Mouse (Mus musculus) liver, postnatal 0 days (tissue): Measurements from ENCODE around the gene Isg20. TPM values are rescaled to one million over a fixed set of nuclear protein-coding genes. Genes with fewer than 3 reads are reported as not detected.

Source experiments
- ATAC-seq: fragments of 200-750 bp; cut with Nextera tagmentation; 2 replicates; pipeline ENCODE4 v1.8.0; 2017; ENCODE audit warnings: mild to moderate bottlenecking, moderate library complexity
- DNase-seq: peaks from one replicate; pipeline ENCODE4 v3.0.0-alpha.2; 2016
- H3K27ac ChIP-seq: fragments of 300-500 bp; sonication (generic); 2 replicates; pipeline ENCODE4 v1.5.1; 2014; ENCODE audit warnings: antibody characterized with exemption, moderate library complexity, mild to moderate bottlenecking, low read depth
- H3K27me3 ChIP-seq: fragments of 300-500 bp; sonication (generic); 2 replicates; pipeline ENCODE4 v1.6.1; 2014; ENCODE audit warnings: low read length, control low read depth, mixed read lengths; ENCODE audit not compliant: insufficient read depth
- H3K36me3 ChIP-seq: fragments of 300-500 bp; sonication (generic); replicated peaks from 2 replicates; pipeline ENCODE4 v1.6.1; 2014; ENCODE audit warnings: mild to moderate bottlenecking, control low read depth, low read length, moderate library complexity, mixed read lengths; ENCODE audit not compliant: insufficient read depth
- H3K4me1 ChIP-seq: fragments of 300-500 bp; sonication (generic); 2 replicates; pipeline ENCODE4 v1.6.1; 2014; ENCODE audit warnings: antibody characterized with exemption, mild to moderate bottlenecking, control low read depth; ENCODE audit not compliant: insufficient read depth
- H3K4me2 ChIP-seq: fragments of 300-500 bp; sonication (generic); 2 replicates; pipeline ENCODE4 v1.6.1; 2014; ENCODE audit warnings: low read depth, mild to moderate bottlenecking, low read length, moderate library complexity, mixed read lengths
- H3K4me3 ChIP-seq: fragments of 300-500 bp; sonication (generic); 2 replicates; pipeline ENCODE4 v1.5.1; 2014; ENCODE audit warnings: low read depth, low read length
- H3K9ac ChIP-seq: fragments of 300-500 bp; sonication (generic); replicated peaks from 2 replicates; pipeline ENCODE4 v1.6.1; 2014; ENCODE audit warnings: mild to moderate bottlenecking, moderate library complexity
- H3K9me3 ChIP-seq: fragments of 300-500 bp; sonication (generic); 2 replicates; pipeline ENCODE4 v1.6.1; 2016; ENCODE audit warnings: mild to moderate bottlenecking, control low read depth, low read length, mixed read lengths
- CTCF ChIP-seq: sonication (generic); IDR thresholded peaks from 2 replicates; pipeline ENCODE4 v1.5.1; 2016; ENCODE audit warnings: antibody characterized with exemption, low read depth
- EP300 ChIP-seq: IDR thresholded peaks from 2 replicates; pipeline ENCODE4 v1.6.1; 2016; ENCODE audit warnings: antibody characterized with exemption, low read depth, mild to moderate bottlenecking
- WGBS: fragments of 180-500 bp; shearing (Covaris S2); extraction: QIAGEN DNeasy Blood & Tissue Kit; methylation state at CpG from one replicate; pipeline ENCODE4 v1.1.7; 2014; ENCODE audit not compliant: insufficient replicate concordance; 5-methylcytosine and 5-hydroxymethylcytosine counted together
- polyA plus RNA-seq: library from polyadenylated mRNA; unstranded; fragments of >200 nt; fragmentation: Nextera tagmentation; extraction: Ambion mirVana; gene quantifications from 2 replicates; pipeline ENCODE4 v1.2.1, GENCODE M21; 2015

The Isg20 gene
- polyA plus RNA-seq, 1 experiment from 2014 or later = 108 TPM

GRCm38 (mm10) chr7:78938957-78939602, 25.9 kb downstream of the Isg20 start:
- ATAC-seq (no peak), DNase-seq (no peak)
- H3K27ac ChIP-seq = no peak overlapping the region
- no peaks in the 10 kb centered on the region for H3K27me3 ChIP-seq
- WGBS = 62% methylated on average over 19 of the region's 19 CpGs
- TF ChIP-seq CTCF = no peak
- TF ChIP-seq EP300 = no peak
- H3K36me3 ChIP-seq = no peaks in the 10 kb centered on the region
- H3K4me1 ChIP-seq = peaks cover 9% of the 10 kb centered on the region
- H3K4me3 ChIP-seq = no peak overlapping the region
- H3K9me3 ChIP-seq = no peaks in the 10 kb centered on the region
- no peak overlapping the region for H3K9ac ChIP-seq
- no peak overlapping the region for H3K4me2 ChIP-seq

- 44% methylated on average over 3 of the region's 3 CpGs for WGBS
- no peak for TF ChIP-seq CTCF
- peak; percentile 93 for TF ChIP-seq EP300
Observed at GRCm38 (mm10) chr7:78940971-78941370, 27.7 kb downstream of the Isg20 start.

GRCm38 (mm10) chr7:78942544-78942943, 29.3 kb downstream of the Isg20 start:
- TF ChIP-seq EP300 (peak; percentile 87), CTCF (no peak)
- H3K4me2 ChIP-seq = no peak overlapping the region
- peak; percentile 35; the same call in 1 of the 2 replicates for ATAC-seq

More at GRCm38 (mm10) chr7:78940971-78941370, 27.7 kb downstream of the Isg20 start:
- H3K36me3 ChIP-seq = no peaks in the 10 kb centered on the region
- ATAC-seq = peak; percentile 88
- H3K4me2 ChIP-seq = no peak overlapping the region
- H3K4me3 ChIP-seq = no peak overlapping the region
- H3K4me1 ChIP-seq = peaks cover 9% of the 10 kb centered on the region
- no peak overlapping the region for H3K9ac ChIP-seq
- H3K27me3 ChIP-seq = no peaks in the 10 kb centered on the region
- 0 out of 2 replicates have a peak overlapping the region, but pooled peaks have one; percentile 3 for H3K27ac ChIP-seq
- DNase-seq = peak; percentile 63
- no peaks in the 10 kb centered on the region for H3K9me3 ChIP-seq

GRCm38 (mm10) chr7:78953886-78954572, 40.8 kb downstream of the Isg20 start:
- 32% methylated on average over 11 of the region's 11 CpGs for WGBS
- ATAC-seq (no peak), DNase-seq (no peak)
- no peaks in the 10 kb centered on the region for H3K4me1 ChIP-seq
- H3K9ac ChIP-seq = no peak overlapping the region
- no peaks in the 10 kb centered on the region for H3K36me3 ChIP-seq
- no peak overlapping the region for H3K4me3 ChIP-seq
- TF ChIP-seq EP300 (no peak), CTCF (no peak)
- H3K9me3 ChIP-seq = no peaks in the 10 kb centered on the region
- no peak overlapping the region for H3K27ac ChIP-seq
- H3K27me3 ChIP-seq = 0 out of 2 replicates have a peak, but pooled peaks cover 5% of the 10 kb centered on the region
- H3K4me2 ChIP-seq = no peak overlapping the region

More at GRCm38 (mm10) chr7:78942544-78942943, 29.3 kb downstream of the Isg20 start:
- H3K4me3 ChIP-seq = no peak overlapping the region
- no peaks in the 10 kb centered on the region for H3K9me3 ChIP-seq
- no peak overlapping the region for H3K9ac ChIP-seq
- no peaks in the 10 kb centered on the region for H3K27me3 ChIP-seq
- 69% methylated on average over 2 of the region's 2 CpGs for WGBS
- no peak overlapping the region for H3K27ac ChIP-seq
- H3K36me3 ChIP-seq = no peaks in the 10 kb centered on the region
- H3K4me1 ChIP-seq = peaks cover 9% of the 10 kb centered on the region
- no peak for DNase-seq

- Histone ChIP-seq H3K9ac (no peak overlapping the region), H3K4me3 (no peak overlapping the region), H3K9me3 (no peaks in the 10 kb centered on the region), H3K4me2 (no peak overlapping the region), H3K36me3 (no peaks in the 10 kb centered on the region), H3K27me3 (0 out of 2 replicates have a peak, but pooled peaks cover 5% of the 10 kb centered on the region), H3K4me1 (no peaks in the 10 kb centered on the region), H3K27ac (no peak overlapping the region)
- ATAC-seq (no peak), DNase-seq (no peak)
- TF ChIP-seq CTCF (no peak), EP300 (no peak)
- WGBS = 76% methylated on average over 6 of the region's 6 CpGs
Observed at GRCm38 (mm10) chr7:78954619-78955018, 41.4 kb downstream of the Isg20 start.

GRCm38 (mm10) chr7:78955086-78955485, 41.9 kb downstream of the Isg20 start:
- no peak overlapping the region for H3K4me2 ChIP-seq
- H3K9ac ChIP-seq = no peak overlapping the region
- H3K27me3 ChIP-seq = 0 out of 2 replicates have a peak, but pooled peaks cover 5% of the 10 kb centered on the region
- no peaks in the 10 kb centered on the region for H3K36me3 ChIP-seq
- TF ChIP-seq CTCF (no peak), EP300 (no peak)
- H3K27ac ChIP-seq = no peak overlapping the region
- no peak overlapping the region for H3K4me3 ChIP-seq
- DNase-seq (no peak), ATAC-seq (no peak)
- no peaks in the 10 kb centered on the region for H3K4me1 ChIP-seq
- no peaks in the 10 kb centered on the region for H3K9me3 ChIP-seq
- WGBS = 77% methylated on average over 6 of the region's 6 CpGs
